Mouse (Mus musculus) embryo, embryonic 10 days (tissue): ENCODE measurements around the gene Kif21b.

ENCODE experiments used
- DNase-seq: peaks from one replicate; pipeline ENCODE4 v3.0.0-alpha.2; 2015; ENCODE audit warnings: low spot score

Gene Kif21b

DNA sequence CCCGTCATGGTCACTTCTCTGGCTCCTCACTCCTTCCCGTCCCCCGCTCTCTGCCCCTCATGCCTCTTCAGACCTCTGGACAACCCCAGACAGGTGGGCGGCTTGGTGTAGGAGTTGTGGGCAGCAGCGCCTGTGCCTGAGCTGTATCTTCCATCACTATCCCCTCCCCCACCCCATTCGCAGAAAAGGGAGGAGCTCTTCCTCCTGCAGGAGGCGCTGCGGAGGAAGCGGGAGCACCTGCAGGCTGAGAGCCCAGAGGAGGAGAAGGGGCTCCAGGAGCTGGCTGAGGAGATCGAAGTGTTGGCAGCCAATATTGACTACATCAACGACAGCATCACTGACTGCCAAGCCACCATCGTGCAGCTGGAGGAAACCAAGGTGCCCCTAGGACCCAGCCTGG lies 28.6 kb downstream of the Kif21b start:
- DNase-seq, result no peak

DNA sequence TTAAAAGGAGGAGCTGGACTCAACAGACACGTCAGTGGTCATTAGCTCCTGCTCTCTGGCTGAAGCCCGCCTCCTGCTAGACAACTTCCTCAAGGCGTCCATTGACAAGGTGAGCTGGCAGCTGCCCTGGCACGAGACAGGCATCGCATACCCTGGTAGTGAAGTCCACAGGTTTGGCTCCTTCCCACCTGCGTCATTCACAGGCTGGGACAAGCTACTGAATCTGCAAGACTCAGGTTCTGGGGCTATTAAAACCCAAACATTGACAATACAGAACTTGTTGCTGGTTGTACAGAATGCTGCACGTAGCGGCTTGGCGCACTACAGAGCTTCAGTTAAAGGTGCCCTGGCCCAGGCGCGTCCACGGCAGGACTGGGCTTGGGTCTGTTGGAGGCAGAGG lies 29.1 kb downstream of the Kif21b start:
- no peak for DNase-seq

DNA sequence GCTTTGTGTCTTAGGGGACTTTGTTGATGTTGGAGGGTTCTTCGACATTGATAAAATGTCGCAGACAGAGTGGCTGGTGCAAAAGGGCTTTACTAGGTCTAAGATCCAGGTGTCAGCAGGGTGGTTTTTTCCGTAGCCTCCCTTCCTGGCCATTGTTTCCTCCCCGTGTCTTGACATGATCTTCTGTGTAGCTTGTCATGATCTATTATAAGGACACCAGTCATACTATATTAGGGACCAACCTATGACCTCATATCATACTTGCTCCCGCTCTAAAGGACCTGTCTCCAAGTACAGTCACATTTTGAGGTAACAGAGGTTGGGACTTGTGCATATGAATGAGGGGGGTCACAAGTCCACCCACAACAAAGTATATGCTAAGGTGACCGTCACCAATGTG lies 29.7 kb downstream of the Kif21b start:
- DNase-seq, result no peak

DNA sequence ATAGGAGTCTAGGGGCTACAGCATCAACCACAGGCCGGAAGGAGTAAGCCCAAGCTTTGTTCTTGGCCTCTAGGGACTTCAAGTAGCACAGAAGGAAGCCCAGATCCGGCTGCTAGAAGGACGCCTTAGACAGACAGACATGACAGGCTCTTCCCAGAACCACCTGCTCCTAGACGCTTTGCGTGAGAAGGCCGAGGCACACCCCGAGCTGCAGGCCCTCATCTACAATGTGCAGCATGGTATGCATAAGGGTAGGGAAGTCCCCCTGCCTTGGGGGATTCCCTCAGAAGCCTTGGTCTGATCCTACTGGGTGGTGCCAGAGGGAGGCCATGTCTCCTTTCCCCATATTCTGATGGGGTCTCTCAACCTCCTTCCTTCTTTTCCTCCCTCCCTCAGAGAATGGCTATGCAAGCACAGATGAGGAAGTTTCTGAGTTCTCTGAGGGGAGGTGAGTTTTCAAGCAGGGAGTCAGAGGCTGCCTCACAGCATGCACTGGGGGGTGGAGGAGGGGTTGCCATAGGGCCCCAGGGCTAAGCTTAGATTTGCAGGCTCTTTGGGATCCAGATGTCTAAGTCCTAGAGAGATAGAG lies 30.2 kb downstream of the Kif21b start:
- DNase-seq, result no peak

DNA sequence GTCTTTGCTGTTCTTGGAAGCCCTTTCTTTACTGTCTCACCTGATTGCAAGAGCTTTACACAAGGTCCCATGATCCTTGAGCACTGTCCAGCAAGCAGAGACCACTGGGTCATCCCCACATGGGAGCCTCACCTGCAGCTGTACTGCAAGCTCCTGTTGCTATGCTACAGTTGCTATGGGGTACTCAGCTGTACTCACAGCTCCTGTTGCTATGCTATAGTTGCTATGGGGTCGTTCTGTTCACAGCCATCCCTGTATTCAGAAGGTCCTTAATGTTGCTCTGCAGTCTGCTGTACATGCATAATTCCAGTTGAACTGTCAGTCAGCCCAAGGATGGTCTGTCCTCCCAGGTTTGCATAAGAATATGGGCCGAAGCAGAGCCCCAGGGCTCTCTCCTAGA lies 34.2 kb downstream of the Kif21b start:
- no peak for DNase-seq

DNA sequence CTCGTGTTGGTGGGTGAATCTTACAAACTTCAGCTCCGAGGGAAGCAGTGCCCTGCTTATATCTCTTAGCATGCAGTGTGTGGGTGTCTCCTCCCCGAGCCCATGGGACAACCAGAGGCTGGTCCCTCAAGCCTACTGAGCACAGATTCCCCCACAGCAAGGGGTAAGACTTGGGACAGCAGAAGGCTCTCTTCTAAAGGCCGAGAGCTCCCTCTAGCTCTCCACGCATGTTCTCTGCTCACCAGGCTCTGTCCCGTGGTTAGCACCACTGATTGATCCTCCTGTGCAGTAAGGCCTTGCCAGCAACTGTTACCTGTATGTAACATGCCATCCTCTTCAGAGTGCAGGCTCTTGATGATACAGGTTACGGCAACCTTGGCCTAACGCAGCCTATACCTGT lies 36.5 kb downstream of the Kif21b start:
- DNase-seq, result no peak

DNA sequence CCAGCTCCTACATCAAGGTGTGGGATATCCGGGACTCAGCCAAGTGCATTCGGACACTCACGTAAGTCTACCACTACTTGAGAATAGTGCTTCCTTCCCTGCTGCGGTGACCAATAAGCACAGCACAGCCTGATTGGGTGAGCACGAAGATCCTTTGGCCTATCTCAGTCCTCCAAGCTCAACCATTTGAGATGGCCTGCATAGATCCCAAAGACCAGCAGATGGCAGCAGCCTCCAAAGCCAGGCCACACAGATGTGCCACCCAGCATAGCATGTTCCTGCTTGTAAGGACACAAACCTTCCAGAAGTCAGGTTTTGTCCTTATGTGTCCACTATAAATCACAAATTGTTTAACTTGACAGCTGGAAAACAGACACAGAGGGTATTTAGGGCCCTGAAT lies 38.9 kb downstream of the Kif21b start:
- DNase-seq, result peak; percentile 93

DNA sequence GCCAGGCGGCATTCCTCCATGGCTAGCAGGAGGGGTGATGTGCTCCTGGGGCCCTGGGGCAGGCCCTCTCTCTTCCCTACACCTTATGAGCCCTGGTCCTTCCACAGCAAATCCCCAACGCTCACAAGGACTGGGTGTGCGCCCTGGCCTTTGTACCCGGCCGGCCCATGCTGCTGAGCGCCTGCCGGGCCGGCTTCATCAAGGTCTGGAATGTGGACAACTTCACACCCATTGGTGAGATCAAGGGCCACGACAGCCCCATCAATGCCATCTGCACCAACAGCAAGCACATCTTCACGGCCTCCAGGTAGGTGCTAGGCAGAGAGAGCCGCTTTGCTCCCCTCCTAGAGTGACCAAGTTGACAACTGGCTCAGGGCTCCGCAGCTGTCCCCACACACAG lies 41.5 kb downstream of the Kif21b start:
- no peak for DNase-seq

DNA sequence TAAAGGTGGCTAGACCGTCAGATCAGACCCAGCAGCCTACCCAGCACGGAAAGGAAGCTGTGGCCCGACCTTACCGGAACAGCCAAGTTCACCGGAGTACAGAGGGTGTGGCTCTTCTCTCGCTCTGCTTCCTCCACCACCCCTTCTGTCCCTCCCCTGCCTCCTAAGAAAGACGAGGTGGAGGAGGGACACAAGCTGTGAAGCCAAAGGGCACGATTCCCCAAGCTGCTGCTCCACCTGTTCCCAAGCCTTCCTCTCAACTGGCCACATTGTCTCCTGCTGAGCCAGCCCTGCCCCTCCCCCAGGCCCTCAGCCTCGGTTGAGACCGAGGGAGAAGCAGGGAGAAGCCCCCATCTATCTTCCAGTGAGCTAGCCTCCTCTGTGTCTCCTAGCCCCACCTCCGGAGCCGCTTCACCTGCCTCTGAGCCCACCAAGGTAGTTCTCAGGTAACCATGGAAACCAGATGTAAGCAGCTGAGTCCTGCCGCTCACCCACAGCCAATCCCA lies 43.0 kb downstream of the Kif21b start:
- peak; percentile 42 for DNase-seq

DNA sequence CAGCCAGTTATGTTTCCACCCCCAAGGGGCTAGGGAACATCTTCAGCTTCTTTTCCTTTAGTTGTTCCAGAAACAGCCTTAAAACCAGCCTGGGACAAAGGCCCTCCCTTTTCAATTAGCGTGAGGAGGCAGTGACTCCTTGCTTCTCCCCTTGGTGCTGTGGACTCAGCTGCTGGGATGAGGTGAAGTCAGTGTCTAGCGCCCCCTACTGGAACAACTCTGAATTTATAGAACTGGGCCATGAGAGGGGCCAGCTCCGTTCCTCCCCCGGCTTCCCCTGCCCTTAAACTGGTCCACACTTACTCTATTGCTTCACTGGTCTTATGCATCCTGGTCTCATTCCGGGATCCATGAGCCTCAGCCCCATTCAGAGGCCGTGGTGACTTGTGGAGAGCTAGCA lies 44.0 kb downstream of the Kif21b start:
- peak; percentile 66 for DNase-seq

DNA sequence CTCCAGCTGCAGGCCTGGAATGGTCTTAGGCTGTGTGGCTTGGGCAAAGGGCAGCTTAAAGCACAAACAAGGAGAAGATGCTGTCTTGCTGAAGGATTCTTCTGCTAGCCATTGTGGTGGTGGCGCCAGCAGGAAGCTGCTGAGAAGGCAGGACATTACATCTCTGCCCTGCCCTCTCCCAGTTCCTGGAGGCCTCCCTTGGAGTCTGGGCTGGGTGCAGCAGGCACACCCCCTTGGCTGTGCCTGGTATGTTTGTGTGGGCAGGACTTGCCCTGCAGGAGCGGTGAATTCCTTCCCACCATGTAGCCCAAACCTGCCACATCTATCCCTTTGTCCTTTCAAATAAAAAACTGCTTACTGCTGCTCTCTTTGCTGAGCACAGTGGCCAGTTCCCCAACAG lies 45.9 kb downstream of the Kif21b start:
- no peak for DNase-seq

DNA sequence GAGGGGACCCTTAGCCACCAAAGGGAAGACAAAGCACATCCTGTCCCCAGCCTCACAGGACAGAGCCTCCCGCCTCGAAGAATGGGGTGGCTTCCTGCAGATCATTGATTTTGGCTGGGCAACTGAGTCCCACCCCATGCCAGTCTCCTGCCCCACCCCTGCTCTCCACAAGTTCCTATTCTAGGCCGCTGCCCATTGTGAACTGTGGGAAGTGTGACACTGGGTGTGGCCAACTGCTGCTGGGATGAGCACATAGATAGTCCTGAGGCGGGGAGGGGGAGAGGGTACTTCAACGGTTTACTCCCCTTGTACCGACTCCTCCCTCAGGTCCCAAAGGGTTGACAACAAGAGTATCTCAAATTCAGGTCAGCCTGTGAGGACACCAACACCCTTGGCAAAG lies 47.6 kb downstream of the Kif21b start:
- DNase-seq, result no peak

DNA sequence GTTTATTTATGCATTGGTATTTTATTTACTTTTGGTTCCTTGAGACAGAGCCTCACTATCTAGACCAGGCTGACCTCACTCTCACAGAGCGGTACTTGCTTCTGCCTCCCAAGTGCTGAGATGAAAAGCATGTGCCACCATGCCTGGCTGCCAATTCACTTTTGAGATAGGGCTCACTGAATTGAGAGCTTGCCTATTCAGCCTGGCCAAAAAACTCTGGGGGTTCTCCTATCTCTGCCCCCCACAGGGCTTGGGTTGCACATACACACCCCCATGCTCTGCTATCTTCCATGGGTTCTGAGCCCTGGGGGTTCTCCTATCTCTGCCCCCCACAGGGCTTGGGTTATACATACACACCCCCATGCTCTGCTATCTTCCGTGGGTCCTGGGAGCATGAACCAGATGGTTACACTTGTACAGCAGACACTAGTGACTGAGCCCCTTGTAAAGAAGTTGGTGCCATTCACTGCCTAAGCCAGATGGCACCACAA lies 48.4 kb downstream of the Kif21b start:
- no peak for DNase-seq

DNA sequence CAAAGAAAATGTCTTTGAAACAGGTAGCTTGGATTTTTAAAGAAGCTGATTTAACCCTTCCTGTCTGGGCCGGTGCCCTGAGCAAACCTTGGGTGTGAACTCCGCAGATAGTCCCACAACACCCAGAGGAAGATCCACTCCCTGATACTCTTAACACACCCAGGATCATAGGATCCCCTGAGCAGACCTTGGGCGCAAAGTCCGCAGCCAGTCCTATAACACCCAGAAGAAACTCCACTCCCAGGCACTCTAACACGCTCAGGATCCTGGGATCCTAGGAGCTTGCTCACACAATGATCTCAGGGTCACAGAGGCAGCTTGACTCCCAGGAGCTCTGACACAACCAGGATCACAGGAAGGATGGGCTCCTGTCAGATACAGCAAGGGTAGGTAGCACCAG lies 58.8 kb downstream of the Kif21b start:
- DNase-seq, result no peak

DNA sequence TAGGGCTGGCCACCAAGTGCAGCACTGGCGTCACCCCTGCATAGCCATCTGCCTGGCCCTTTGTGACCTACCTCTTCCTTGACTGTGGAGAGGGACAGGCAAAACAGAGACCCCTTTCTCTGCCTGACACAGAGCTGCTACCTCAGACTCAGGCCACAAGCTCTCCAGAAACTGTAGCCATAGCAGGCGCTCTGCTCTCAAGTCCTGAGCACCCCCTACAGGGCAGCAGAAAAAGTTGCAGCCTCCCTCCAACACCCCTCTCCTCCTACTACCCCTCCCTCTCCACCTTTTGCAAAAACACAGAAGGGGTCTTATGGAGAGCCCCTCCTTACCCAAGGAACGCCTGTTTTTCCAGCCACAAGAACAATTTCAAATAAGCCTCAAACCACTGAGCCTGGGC lies 81.6 kb downstream of the Kif21b start, which contains the start of gene Mroh3:
TSS of gene Mroh3 (minus strand) at position 26 of the 400 bp plus-strand sequence.
- peak; percentile 63 for DNase-seq

DNA sequence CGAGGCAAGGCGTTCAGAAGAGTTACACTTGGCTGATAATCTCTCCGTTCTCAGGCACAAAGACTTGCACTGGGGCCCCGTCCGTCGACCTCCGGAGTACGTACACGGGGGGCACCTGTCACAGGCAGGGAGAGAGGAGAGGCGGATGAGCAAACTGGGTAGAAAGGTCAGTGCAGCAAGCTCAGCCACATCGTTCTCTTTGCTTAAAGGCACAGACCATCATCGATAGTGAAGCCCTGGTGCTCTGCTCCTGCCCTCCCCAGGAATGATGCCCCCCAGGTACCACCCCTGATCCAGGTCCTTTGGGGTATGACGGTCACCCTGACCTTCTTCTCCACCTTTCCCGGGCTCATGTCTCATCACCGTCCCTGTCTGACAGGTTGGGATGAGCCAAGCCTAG lies 83.1 kb downstream of the Kif21b start:
- no peak for DNase-seq

DNA sequence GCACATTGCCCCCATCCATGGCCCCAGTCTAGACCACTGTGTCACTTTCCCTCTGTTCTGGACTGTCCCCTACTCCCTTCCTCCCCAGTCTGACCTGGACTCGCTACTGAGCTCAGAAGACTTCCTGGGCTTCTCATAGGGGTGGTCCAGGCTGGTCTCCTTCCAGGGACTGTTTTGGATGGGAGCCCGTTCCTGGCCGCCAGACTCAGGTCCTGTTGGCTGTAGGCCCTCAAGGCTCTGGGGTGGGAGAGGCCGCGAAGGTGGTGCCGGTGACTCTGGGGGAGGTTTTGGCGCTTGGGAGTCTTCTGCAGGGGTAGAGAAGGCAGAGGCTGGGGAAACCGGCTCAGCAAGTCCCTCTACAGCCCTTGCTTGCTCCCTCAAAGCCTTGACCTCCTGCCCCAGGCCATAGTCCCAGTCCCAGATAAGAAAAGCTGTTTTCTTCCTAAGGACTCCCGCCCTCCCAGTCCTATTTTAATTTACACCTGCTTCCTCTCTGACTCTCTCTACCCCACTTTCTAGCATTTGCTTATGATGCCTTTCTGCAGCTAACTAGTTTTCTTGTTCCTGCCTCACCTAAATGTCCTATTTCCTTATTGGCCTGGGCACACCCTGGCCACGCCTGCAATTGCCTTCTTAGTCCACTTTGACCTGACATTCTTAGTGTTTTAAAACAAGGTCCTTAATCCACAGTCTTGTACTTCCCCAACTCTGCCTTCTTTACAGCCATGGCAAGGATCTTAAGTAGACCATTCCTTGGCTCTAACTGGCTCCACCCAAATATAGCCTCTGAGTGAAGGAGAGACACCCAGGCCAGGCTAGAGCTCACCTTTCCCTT lies 89.1 kb downstream of the Kif21b start:
- no peak for DNase-seq

DNA sequence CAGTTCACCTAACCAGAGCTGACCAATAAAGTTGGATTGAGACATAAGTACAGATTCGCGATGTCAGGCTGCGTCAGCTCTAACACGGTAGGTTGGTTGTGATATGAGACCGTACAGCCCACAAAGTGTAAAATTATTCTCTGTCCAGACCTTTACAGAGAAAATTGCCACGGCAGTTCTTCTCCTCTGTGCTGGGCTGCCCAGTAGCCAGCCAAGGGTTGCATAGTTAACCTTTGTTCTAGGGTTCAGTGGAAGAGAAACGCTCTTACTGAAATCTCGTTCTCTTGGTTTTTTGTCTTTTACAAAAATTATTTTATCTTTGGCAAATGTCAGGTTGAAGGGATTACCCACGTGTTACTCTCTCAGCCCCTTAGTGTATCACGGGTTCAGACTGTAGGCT lies 91.2 kb downstream of the Kif21b start:
- no peak for DNase-seq

DNA sequence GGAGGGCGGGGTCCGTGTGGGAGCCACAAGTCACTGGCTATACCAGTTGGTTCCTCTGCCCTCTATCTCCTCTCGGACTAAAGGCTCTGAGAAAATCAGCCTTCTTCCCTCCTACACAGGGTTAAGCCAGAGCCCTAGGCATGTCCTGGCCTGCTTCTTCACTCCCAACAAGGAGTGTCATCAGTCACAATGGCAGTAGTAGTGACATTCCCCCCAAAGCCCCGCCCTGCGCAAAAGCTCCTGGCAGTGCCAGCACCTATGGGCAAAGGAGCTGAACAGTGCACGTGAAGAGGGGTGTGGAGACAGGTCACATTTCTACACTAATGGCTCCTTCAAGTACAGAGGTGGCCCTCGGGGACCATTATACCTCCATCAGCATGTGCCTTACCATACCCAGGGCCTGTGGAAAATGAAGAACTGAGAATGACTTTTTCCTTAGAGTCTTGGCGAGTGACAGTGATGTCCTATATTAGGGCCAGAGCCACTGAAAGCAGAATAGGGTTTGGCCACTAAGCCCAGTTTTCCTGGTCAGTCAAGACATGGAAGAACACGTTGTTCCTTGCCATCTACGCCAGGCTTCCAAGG lies 92.7 kb downstream of the Kif21b start:
- no peak for DNase-seq

DNA sequence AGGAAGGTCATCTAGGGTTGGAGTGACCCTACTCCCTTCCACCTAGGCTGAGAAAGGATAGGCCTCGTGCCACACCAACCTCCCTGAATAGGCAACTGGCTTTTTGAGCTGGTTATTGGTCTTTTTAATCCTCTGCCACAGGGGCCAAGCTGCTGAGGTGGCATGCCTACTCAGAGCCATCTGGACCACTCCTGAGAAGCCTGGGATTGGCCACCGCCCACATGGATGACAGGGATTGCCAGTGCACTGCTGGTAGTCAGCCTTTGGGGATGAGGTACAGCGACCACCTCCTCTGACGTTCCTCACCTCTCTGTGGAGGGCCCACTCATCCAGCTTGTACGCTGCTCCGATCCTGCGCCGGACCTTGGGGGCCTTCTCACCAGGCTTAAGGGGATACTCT lies 94.7 kb downstream of the Kif21b start:
- no peak for DNase-seq

DNA sequence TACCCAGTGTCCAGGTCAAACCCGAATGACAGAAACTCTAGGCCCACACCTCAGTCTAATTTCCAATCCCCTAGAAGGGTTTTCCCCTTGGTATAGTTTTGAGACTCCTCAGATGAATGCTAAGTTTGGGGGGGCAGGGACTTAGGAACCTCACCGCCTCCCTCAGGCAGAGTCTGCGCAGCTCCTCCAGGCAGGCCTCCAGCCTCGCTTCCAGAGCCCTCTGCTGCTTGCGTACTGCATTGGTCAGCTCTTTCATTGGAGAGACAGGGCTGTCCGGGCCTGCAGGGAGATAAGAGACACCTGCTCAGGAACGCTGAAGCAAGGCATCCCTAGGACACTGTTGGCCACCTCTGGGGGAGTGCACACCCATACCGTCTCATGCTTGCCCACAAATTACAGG lies 95.4 kb downstream of the Kif21b start:
- DNase-seq, result no peak
